Mouse (Mus musculus): Measurements from ENCODE around the gene Hecw2.

The Hecw2 gene

GRCm38 (mm10) chr1:53784291-53784720 is 410.7 kb downstream of the Hecw2 start:
- no peak for DNase-seq (ENCODE audit: low spot score in 2 of 2)

- DNase-seq (ENCODE audit: low spot score in 2 of 2), result no peak
Measured at GRCm38 (mm10) chr1:53782956-53783355, 412.0 kb downstream of the Hecw2 start.

DNA sequence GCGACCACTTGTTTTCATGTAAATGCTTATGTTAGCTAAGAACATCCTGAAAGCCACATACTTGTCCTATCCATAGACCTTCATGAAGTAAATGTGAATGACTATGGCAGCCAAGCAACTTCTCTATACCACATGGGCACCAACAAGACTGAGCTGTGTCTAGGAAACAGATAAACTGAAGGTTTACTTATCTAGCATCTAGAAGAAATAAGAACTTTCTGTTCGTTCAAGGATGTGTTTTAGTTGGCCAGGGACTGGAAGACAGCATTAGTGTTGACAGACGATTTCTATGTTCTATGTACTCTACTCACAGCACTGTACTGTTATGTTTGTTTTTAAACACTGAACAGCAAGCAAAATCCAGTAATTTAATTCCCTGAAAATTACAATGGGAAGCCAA is 412.9 kb downstream of the Hecw2 start:
- no peak for DNase-seq (ENCODE audit: low spot score in 2 of 2)

GRCm38 (mm10) chr1:53781311-53781710 is 413.7 kb downstream of the Hecw2 start:
- DNase-seq (ENCODE audit: low spot score in 2 of 2), result no peak

- no peak for DNase-seq (ENCODE audit: low spot score in 2 of 2)
Measured at GRCm38 (mm10) chr1:53776176-53776905, 418.6 kb downstream of the Hecw2 start.

- DNase-seq (ENCODE audit: low spot score in 2 of 2), result no peak
Measured at GRCm38 (mm10) chr1:53775545-53775944, 419.4 kb downstream of the Hecw2 start.

- no peak for DNase-seq (ENCODE audit: low spot score in 2 of 2)
Measured at GRCm38 (mm10) chr1:53775036-53775435, 419.9 kb downstream of the Hecw2 start.

DNA sequence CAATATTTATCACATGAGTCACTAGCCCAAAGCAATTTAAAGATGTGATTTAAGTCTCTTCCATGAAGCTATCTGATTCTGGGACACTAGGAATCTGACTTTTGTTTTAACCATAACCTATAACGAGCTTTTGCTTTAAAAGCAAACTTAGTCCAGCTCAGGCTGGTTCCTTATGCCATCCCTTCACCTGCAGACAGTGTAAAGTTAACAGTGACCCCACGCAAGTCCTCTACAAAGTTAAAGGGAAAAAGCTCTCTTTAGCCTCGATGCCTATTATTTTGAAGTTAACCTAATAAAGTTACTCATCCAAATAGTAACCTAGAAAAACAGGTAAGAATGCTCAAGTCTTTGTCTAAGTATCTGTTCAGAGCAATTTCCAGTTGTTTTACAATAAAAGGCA is 420.4 kb downstream of the Hecw2 start:
- no peak for DNase-seq (ENCODE audit: low spot score in 2 of 2)

DNA sequence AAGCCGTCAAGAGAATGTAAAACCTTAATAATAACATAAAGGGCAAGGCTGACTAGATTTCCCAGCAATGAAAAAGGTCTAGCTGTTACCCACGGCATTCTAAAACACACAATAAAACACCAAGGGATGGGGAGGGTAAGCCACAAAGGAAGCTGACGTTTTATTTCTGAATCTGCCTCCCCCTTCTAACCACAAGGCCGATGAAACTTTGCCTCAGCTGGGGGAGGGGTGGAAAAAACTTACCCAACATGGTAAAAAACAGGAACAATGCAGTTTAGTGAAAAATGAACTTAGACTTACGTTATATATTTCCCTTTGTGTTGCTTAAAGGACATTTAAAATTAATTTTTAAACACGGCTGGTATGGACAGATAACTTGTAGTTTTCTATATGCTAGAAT is 421.0 kb downstream of the Hecw2 start:
- DNase-seq (ENCODE audit: low spot score in 2 of 2), result no peak

DNA sequence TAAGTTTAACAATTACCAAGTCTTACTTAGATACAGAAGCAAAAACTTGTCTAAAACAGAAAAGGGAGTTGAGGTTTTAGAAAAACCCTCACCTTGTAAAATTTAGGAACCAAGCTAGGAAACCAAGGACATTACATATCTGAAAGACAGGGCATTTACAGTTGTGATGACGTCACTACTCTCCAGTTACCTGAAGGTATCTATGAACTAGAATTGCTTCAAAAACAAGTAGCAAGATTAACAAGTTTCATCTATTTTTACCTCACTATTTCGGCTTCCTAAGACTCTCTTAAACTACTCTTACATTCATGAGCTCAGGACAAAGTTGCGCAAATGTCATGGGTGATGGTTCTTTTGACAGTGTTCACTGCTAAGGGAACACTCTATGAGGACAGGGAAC is 422.0 kb downstream of the Hecw2 start:
- DNase-seq (ENCODE audit: low spot score in 2 of 2), result no peak

DNA sequence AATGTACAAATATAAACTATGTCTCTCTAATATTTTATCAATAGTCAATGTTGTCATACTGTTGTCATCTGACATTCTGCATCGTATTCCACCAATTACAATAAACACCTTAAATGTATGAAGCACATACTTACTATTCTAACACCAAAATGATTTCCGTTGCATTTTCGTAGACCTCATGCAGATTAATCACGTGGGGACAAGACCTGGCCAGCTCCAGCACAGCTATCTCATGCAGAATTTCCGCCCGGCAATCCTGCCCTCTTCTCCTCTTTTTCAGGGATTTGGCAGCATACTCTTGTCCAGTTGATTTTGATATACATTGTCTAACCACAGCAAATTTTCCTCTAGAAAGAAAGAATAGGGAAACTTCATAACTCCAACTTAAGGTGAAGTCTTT is 423.5 kb downstream of the Hecw2 start:
- no peak for DNase-seq (ENCODE audit: low spot score in 2 of 2)

DNA sequence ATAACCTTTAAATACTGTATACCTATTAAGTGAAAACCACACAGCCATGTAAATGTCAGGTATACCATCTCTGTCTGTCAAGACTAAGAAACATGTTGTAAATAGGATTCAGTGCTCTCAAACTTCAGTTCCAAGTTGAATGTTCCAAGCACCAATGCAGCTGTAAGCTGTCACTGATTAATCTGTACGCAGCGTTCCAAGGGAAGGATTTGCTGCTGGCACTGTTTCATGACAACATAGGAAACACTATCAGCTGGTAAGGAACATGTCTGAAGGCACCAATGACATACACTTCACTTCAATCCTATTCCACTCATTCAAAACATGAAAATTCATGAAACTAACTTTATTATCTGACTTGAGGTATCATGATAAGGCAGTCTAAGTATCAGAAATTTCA is 428.9 kb downstream of the Hecw2 start:
- no peak for DNase-seq (ENCODE audit: low spot score in 2 of 2)

GRCm38 (mm10) chr1:53757316-53757715 is 437.7 kb downstream of the Hecw2 start:
- no peak for DNase-seq (ENCODE audit: low spot score in 2 of 2)

Measured in frontal cortex, postnatal 25 days (tissue).